Mouse (Mus musculus): ENCODE results near the gene Zyx. TPM values are rescaled to one million over a fixed set of nuclear protein-coding genes. Genes with fewer than 3 reads are reported as not detected.

Zyx gene
- total and polyA plus RNA-seq, 2 experiments from 2014 or later = 62.7 to 71.7 TPM

DNA sequence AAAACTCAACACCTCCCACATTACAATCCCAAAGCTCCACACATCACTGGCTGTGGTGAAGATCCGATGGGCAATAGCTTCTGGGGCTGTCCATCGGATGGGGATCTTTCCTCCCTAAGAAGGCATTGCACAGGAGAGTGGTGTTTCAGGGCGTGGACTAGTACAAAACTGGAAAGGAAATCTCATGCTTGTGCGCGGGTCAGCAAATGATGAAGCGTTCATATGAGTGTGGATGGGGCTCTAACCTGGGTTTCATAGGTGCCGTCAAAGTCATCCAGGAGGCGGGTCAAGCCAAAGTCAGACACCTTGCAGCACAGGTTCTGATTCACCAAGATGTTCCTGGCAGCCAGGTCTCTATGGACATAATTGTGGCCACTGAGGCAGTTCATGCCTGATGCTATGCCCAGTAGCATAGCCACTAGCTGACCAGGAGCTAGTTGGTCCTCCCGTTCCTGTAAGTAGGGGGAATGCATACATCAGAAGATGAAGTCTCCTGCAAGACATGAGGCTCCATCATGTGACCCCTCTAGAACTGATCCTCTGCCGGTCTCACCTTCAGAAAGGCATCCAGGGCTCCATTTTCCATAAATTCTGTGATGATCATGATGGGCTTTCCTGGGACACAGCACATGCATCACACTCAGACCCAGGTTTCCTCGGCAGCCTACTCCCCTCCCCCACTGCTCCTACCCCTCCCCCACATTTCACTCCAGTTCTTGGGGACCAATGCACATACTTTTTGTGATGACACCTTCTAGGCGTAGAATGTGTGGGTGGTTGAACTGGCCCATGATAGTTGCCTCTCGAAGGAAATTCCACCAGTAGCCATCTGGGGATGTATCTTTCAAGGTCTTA lies 11.8 kb downstream of the Zyx start:
- Histone ChIP-seq H3K4me1 (ENCODE audit: insufficient read depth, low read length) (0 out of 2 replicates have a peak, but pooled peaks cover 2% of the 10 kb centered on the region), H3K9ac (replicated peaks; ENCODE audit: low read length, poor library complexity, severe bottlenecking) (no peak overlapping the region), H3K4me3 (ENCODE audit: low read depth, low read length) (no peak overlapping the region), H3K27ac (ENCODE audit: low read depth, low read length) (no peak overlapping the region), H3K36me3 (ENCODE audit: insufficient read depth, low read length) (peaks cover 27% of the 10 kb centered on the region), H3K4me2 (ENCODE audit: low read depth, low read length, poor library complexity, severe bottlenecking) (no peak overlapping the region), H3K9me3 (ENCODE audit: low read length) (no peaks in the 10 kb centered on the region), H3K27me3 (ENCODE audit: insufficient read depth, low read length) (no peaks in the 10 kb centered on the region)
- TF ChIP-seq CTCF (IDR thresholded peaks at IDR 0.05) = no peak
- ATAC-seq (ENCODE audit: low FRiP score) = no peak
- 94% methylated on average over 13 of the region's 13 CpGs for WGBS
- DNase-seq (ENCODE audit: low spot score) = no peak

GRCm38 (mm10) chr6:42362074-42362473 lies 12.6 kb downstream of the Zyx start:
- no peak overlapping the region for H3K4me2 ChIP-seq (ENCODE audit: low read depth, low read length, poor library complexity, severe bottlenecking)
- peaks cover 23% of the 10 kb centered on the region for H3K36me3 ChIP-seq (ENCODE audit: insufficient read depth, low read length)
- H3K9me3 ChIP-seq (ENCODE audit: low read length) = no peaks in the 10 kb centered on the region
- no peak for TF ChIP-seq CTCF (IDR thresholded peaks at IDR 0.05)
- 0 out of 2 replicates have a peak, but pooled peaks cover 2% of the 10 kb centered on the region for H3K4me1 ChIP-seq (ENCODE audit: insufficient read depth, low read length)
- H3K9ac ChIP-seq (replicated peaks; ENCODE audit: low read length, poor library complexity, severe bottlenecking) = no peak overlapping the region
- ATAC-seq (ENCODE audit: low FRiP score) (no peak), DNase-seq (ENCODE audit: low spot score) (no peak)
- H3K27ac ChIP-seq (ENCODE audit: low read depth, low read length) = no peak overlapping the region
- no peak overlapping the region for H3K4me3 ChIP-seq (ENCODE audit: low read depth, low read length)
- no peaks in the 10 kb centered on the region for H3K27me3 ChIP-seq (ENCODE audit: insufficient read depth, low read length)
- 59% methylated on average over 1 of the region's 1 CpGs for WGBS

GRCm38 (mm10) chr6:42362497-42362896 lies 13.1 kb downstream of the Zyx start:
- 44% methylated on average over 1 of the region's 1 CpGs for WGBS
- H3K4me3 ChIP-seq (ENCODE audit: low read depth, low read length) = no peak overlapping the region
- H3K27ac ChIP-seq (ENCODE audit: low read depth, low read length) = no peak overlapping the region
- no peaks in the 10 kb centered on the region for H3K9me3 ChIP-seq (ENCODE audit: low read length)
- no peak for DNase-seq (ENCODE audit: low spot score)
- H3K27me3 ChIP-seq (ENCODE audit: insufficient read depth, low read length) = no peaks in the 10 kb centered on the region
- peaks cover 19% of the 10 kb centered on the region for H3K36me3 ChIP-seq (ENCODE audit: insufficient read depth, low read length)
- no peak overlapping the region for H3K4me2 ChIP-seq (ENCODE audit: low read depth, low read length, poor library complexity, severe bottlenecking)
- 0 out of 2 replicates have a peak, but pooled peaks cover 2% of the 10 kb centered on the region for H3K4me1 ChIP-seq (ENCODE audit: insufficient read depth, low read length)
- no peak for ATAC-seq (ENCODE audit: low FRiP score)
- H3K9ac ChIP-seq (replicated peaks; ENCODE audit: low read length, poor library complexity, severe bottlenecking) = no peak overlapping the region
- TF ChIP-seq CTCF (IDR thresholded peaks at IDR 0.05) = no peak

DNA sequence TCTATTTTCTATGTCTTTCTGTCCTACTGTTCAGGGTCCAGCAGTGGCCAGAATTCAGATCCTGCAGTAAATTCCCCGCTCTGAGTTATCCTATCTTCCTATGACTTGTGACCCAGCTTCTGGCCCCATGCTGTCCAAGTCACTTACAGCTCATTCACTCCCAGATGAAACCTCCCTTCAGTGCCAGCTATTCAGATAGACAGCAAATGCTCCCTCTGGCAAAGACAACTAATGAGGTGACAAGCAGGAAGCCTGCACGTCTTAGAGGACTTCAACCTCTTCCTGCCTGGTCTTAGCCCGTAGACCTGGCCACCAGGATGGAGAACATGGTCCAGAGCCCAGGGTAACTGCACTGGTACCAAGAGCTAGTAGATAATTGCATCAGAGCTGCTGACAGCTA lies 13.5 kb downstream of the Zyx start:
- H3K9ac ChIP-seq (replicated peaks; ENCODE audit: low read length, poor library complexity, severe bottlenecking) = no peak overlapping the region
- ATAC-seq (ENCODE audit: low FRiP score) = no peak; the same call in 1 of the 2 replicates

DNA sequence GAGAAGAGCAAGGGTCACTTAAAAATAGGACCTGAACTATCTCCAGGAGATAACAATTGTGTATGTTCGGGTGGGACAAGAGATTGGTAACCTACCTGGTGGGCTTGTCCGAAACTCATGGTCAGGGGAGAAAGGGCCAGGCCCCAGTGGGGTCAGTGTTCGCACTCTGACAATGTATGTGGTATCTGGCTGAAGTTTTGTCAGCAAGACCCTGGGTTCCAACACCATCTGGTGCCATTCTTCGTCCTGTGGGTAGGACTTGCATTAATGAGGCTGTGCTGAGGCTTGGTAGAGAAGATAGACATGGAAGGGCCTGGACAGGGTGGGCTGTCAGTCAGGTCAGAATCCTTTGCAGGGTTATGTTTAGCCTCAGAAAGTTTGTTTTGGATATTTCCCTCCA lies 14.6 kb downstream of the Zyx start:
- no peak overlapping the region for H3K4me3 ChIP-seq (ENCODE audit: low read depth, low read length)
- H3K27ac ChIP-seq (ENCODE audit: low read depth, low read length) = no peak overlapping the region
- H3K9ac ChIP-seq (replicated peaks; ENCODE audit: low read length, poor library complexity, severe bottlenecking) = no peak overlapping the region
- no peak overlapping the region for H3K4me2 ChIP-seq (ENCODE audit: low read depth, low read length, poor library complexity, severe bottlenecking)
- H3K4me1 ChIP-seq (ENCODE audit: insufficient read depth, low read length) = 0 out of 2 replicates have a peak, but pooled peaks cover 2% of the 10 kb centered on the region
- H3K27me3 ChIP-seq (ENCODE audit: insufficient read depth, low read length) = no peaks in the 10 kb centered on the region
- no peak for TF ChIP-seq CTCF (IDR thresholded peaks at IDR 0.05)
- peaks cover 8% of the 10 kb centered on the region for H3K36me3 ChIP-seq (ENCODE audit: insufficient read depth, low read length)
- no peaks in the 10 kb centered on the region for H3K9me3 ChIP-seq (ENCODE audit: low read length)
- DNase-seq (ENCODE audit: low spot score) (no peak), ATAC-seq (ENCODE audit: low FRiP score) (no peak)
- WGBS = 87% methylated on average over 4 of the region's 4 CpGs

More for the DNA sequence above, 13.5 kb downstream of the Zyx start:
- TF ChIP-seq CTCF (IDR thresholded peaks at IDR 0.05) = no peak
- no peak for DNase-seq (ENCODE audit: low spot score)
- Histone ChIP-seq H3K9me3 (ENCODE audit: low read length) (no peaks in the 10 kb centered on the region), H3K27ac (ENCODE audit: low read depth, low read length) (no peak overlapping the region), H3K36me3 (ENCODE audit: insufficient read depth, low read length) (peaks cover 14% of the 10 kb centered on the region), H3K4me2 (ENCODE audit: low read depth, low read length, poor library complexity, severe bottlenecking) (no peak overlapping the region), H3K27me3 (ENCODE audit: insufficient read depth, low read length) (no peaks in the 10 kb centered on the region), H3K4me1 (ENCODE audit: insufficient read depth, low read length) (0 out of 2 replicates have a peak, but pooled peaks cover 2% of the 10 kb centered on the region), H3K4me3 (ENCODE audit: low read depth, low read length) (no peak overlapping the region)
- WGBS = 55% methylated on average over 3 of the region's 3 CpGs

- Histone ChIP-seq H3K36me3 (ENCODE audit: insufficient read depth, low read length) (0 out of 2 replicates have a peak, but pooled peaks cover 3% of the 10 kb centered on the region), H3K4me3 (ENCODE audit: low read depth, low read length) (no peak overlapping the region), H3K4me1 (ENCODE audit: insufficient read depth, low read length) (0 out of 2 replicates have a peak, but pooled peaks cover 2% of the 10 kb centered on the region), H3K27me3 (ENCODE audit: insufficient read depth, low read length) (no peaks in the 10 kb centered on the region), H3K4me2 (ENCODE audit: low read depth, low read length, poor library complexity, severe bottlenecking) (no peak overlapping the region), H3K27ac (ENCODE audit: low read depth, low read length) (no peak overlapping the region), H3K9me3 (ENCODE audit: low read length) (no peaks in the 10 kb centered on the region), H3K9ac (replicated peaks; ENCODE audit: low read length, poor library complexity, severe bottlenecking) (no peak overlapping the region)
- TF ChIP-seq CTCF (IDR thresholded peaks at IDR 0.05) = no peak
- WGBS = 92% methylated on average over 15 of the region's 15 CpGs
- no peak for ATAC-seq (ENCODE audit: low FRiP score)
- DNase-seq (ENCODE audit: low spot score) = no peak
Measured at GRCm38 (mm10) chr6:42364607-42365006, 15.2 kb downstream of the Zyx start.
